Mouse (Mus musculus) fibroblast of lung, adult 2 months (primary cell): ENCODE measurements around the gene Gdpd4.

Experiments used
- DNase-seq: peaks from one replicate; pipeline ENCODE4 v3.0.0-alpha.2; 2011; ENCODE audit warnings: low read depth

The Gdpd4 gene

GRCm38 (mm10) chr7:98084541-98085293 lies 165.0 kb downstream of the Gdpd4 start:
- no peak for DNase-seq

DNA sequence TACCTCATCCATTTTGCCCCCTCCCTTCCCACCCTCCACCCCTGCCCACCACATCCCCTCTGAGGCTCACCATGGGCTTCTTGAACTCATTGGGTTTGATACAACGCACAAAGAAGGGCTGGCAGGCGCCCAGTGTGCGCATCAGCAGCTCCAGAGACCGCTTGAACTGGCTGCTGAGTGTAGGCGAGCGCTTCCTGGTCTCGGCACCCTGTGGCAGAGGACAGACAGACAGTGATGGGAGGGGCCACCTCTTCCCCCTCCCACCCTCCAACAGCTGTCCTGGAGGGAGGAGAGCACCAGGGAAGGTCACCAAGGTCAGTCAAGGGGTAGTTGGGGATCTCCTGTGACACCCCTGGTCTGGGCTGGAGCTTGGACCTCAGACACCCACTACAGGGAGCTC lies 165.6 kb downstream of the Gdpd4 start:
- DNase-seq: no peak

DNA sequence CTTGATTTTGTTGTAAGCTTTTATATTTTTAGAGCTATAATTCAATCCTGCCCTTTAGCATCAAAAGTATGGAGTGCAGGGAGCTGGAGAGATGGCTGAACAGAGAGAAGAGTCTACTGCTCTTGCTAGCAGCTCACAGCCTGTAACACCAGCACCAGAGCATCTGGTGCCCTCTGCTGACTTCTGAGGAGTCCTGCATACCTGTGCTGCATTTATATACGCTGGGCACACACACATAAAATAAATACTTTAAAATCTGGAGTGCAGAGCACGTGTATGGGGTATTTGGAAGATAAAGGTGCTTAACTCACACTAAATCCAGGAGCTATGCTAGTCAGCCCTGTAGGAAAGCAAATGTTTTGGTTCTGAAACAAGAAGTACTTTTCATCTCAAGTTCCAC lies 166.6 kb downstream of the Gdpd4 start:
- no peak for DNase-seq

- DNase-seq: no peak
Observed at GRCm38 (mm10) chr7:98095852-98096251, 176.1 kb downstream of the Gdpd4 start.

DNA sequence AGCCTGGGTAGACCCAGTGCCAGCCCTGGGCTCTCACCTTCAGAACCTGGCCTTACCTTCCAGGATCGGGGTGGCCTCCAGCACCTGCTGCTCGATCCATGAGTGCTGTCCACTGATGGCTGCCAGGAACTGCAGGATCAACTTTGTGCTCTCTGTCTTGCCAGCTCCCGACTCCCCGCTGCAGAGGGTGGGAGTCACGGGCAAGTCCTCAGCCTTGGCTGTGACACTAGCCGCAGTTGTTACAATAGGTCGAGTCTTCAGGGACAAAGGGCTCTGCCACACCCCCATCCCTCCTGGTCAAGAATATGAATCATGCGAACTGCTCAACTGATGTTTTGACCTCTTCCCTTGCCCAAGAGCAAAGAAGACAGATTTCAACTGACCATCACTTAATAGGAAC lies 177.8 kb downstream of the Gdpd4 start:
- DNase-seq: no peak
